In the genomic region with DNA sequence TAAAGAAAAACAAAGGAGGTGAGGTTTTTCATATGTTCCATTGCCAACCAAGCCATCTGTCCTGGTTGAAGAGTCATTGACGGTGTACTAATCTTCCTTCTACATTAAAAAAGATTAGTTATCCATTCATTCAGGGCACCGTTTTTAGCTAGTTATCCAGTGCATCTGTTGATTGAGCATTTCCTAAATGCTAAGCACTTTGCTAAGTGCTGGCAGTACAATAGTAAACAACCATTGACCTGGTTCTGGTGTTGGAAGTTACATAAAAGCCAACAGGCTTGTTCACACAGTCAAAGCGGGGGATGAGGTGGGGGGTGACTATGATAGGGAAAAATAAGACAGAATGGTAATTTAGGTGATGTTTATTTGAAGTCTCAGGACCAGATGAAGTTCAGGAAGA, we compare ENCODE assay signal across 20 mouse cellular contexts. TPM values are rescaled to one million over a fixed set of nuclear protein-coding genes. Genes with fewer than 3 reads are reported as not detected.
DNase-seq lines count a peak whose midpoint lies in the region; ATAC-seq lines count a peak whose summit lies in the region.
"Had no signal": no experiment of that assay in that cellular context is flagged by ENCODE, and none has a peak within 500 bp of the region (broad histone marks: within the 10 kb centered on the region; RNA-seq: fewer than 3 reads in every experiment).

No protein-coding gene starts in this region.

- no peak overlapping the region for H3K4me2 ChIP-seq in kidney, embryonic 15.5 days
- H3K4me2 ChIP-seq: embryonic facial prominence, embryonic 12.5 days; forebrain, embryonic 13.5 days; forebrain, embryonic 15.5 days had no signal

- H3K9me3 ChIP-seq in kidney, embryonic 15.5 days (replicated peaks), result no peaks in the 10 kb centered on the region
- H3K9me3 ChIP-seq: embryonic facial prominence, embryonic 10.5 days; embryonic facial prominence, embryonic 12.5 days; forebrain, embryonic 13.5 days; forebrain, embryonic 15.5 days had no signal

- H3K36me3 ChIP-seq in kidney, embryonic 15.5 days, result peaks cover 62% of the 10 kb centered on the region

- WGBS in kidney, embryonic 15.5 days, result 91% methylated on average over 3 of the region's 3 CpGs

- no peak overlapping the region for H3K9ac ChIP-seq in kidney, embryonic 15.5 days
- H3K9ac ChIP-seq: embryonic facial prominence, embryonic 12.5 days; forebrain, embryonic 13.5 days; forebrain, embryonic 15.5 days had no signal

- no peak overlapping the region for H3K4me3 ChIP-seq in kidney, embryonic 15.5 days (replicated peaks)
- H3K4me3 ChIP-seq: embryonic facial prominence, embryonic 10.5 days; embryonic facial prominence, embryonic 12.5 days; forebrain, embryonic 13.5 days; forebrain, embryonic 15.5 days had no signal

- H3K27ac ChIP-seq in kidney, embryonic 15.5 days, result no peak overlapping the region
- H3K27ac ChIP-seq: embryonic facial prominence, embryonic 10.5 days; embryonic facial prominence, embryonic 12.5 days; forebrain, embryonic 13.5 days; forebrain, embryonic 15.5 days had no signal

- peak; percentile 67 for DNase-seq in kidney, adult 9 months
- peak; percentile 26 to 31 for DNase-seq in kidney, postnatal 36 days
- DNase-seq in kidney, adult 18-20 months, result no peak
- DNase-seq in adipocyte (ENCODE audit: low spot score), result peak; percentile 11
- DNase-seq in left cerebral cortex, postnatal 25 days (ENCODE audit: low spot score in 2 of 2), result no peak
- DNase-seq: adrenal gland, adult 8-10 months; adrenal gland, postnatal 14 days; adrenal gland, postnatal 36 days; cerebellum, adult 11-12 months; cerebellum, adult 2 months; cerebellum, adult 9-10 months; cerebellum, postnatal 10 days; cerebellum, postnatal 25 days had no signal

- ATAC-seq in kidney, embryonic 15.5 days (replicated peaks; ENCODE audit: low FRiP score), result no peak
- ATAC-seq: forebrain, embryonic 13.5 days; forebrain, embryonic 15.5 days had no signal

- no peaks in the 10 kb centered on the region for H3K27me3 ChIP-seq in kidney, embryonic 15.5 days
- H3K27me3 ChIP-seq: embryonic facial prominence, embryonic 12.5 days; forebrain, embryonic 13.5 days; forebrain, embryonic 15.5 days had no signal

- intact Hi-C loops in left cerebral cortex, postnatal 25 days (cut with DNase I), result no loop called here

- H3K4me1 ChIP-seq in kidney, embryonic 15.5 days, result no peaks in the 10 kb centered on the region

RNA-seq across cellular contexts. Expression of a gene that starts 35.3 kb away (rescaled TPM):
- polyA plus RNA-seq in kidney, embryonic 15.5 days (2015; fragmentation: Nextera tagmentation; extraction: Ambion mirVana), result 59.2 and 59.3 TPM in 2 replicates
- 10 to 100 TPM; 24.6 to 25.0 TPM for total RNA-seq in left cerebral cortex, postnatal 25 days (2021)

RNA-seq across cellular contexts. Expression of a gene that starts 35.4 kb away (rescaled TPM):
- polyA plus RNA-seq in kidney, embryonic 15.5 days (2015; fragmentation: Nextera tagmentation; extraction: Ambion mirVana), result 10.7 and 12.7 TPM in 2 replicates
- total RNA-seq in left cerebral cortex, postnatal 25 days (2021), result under 1 TPM in 1 of 2 experiments, not detected in 1; 0.55 TPM

RNA-seq across cellular contexts. Expression of a gene that starts 44.7 kb away (rescaled TPM):
- 0.42 and 0.44 TPM in 2 replicates for polyA plus RNA-seq in kidney, embryonic 15.5 days (2015; fragmentation: Nextera tagmentation; extraction: Ambion mirVana)
- total RNA-seq in left cerebral cortex, postnatal 25 days (2021), result 1 to 10 TPM; 5.9 to 7.2 TPM
- total RNA-seq: MEL had no signal
- polyA plus RNA-seq: C2C12 had no signal

Comparison
In these comparisons a context has a peak if more than half of its experiments do, and no peak if none do; other contexts are left out.
1. DNase-seq: peak in kidney, adult 9 months (single experiment), kidney, postnatal 36 days (2 of 2) and adipocyte (single experiment); none in kidney, adult 18-20 months (single experiment) and left cerebral cortex, postnatal 25 days (0 of 2).